In genomic region chr6:72659717-72660390, GRCm38 (mm10) we compare ENCODE assay signal across 9 mouse cellular contexts. TPM values are rescaled to one million over a fixed set of nuclear protein-coding genes. Genes with fewer than 3 reads are reported as not detected.
DNase-seq lines count a peak whose midpoint lies in the region; ATAC-seq and TF ChIP-seq lines count a peak whose summit lies in the region.
"Had no signal": no experiment of that assay in that cellular context is flagged by ENCODE, and none has a peak within 500 bp of the region (broad histone marks: within the 10 kb centered on the region; RNA-seq: fewer than 3 reads in every experiment).

No protein-coding gene starts in this region.

- no peak for DNase-seq in kidney, adult 2 months
- DNase-seq in kidney, adult 8-10 months: no peak
- DNase-seq in MN1 (ENCODE audit: low spot score): peak; percentile 59
- DNase-seq in liver, embryonic 14.5 days (ENCODE audit: low read depth in 3 of 3, low spot score in 3 of 3): no peak
- no peak for DNase-seq in midbrain, embryonic 11.5 days (ENCODE audit: low spot score, missing footprints)
- DNase-seq in right cerebral cortex, postnatal 4 days: no peak
- DNase-seq in adrenal gland, postnatal 25 days: no peak

- TF ChIP-seq CTCF in kidney, adult 2 months (conservative IDR thresholded peaks at IDR 0.05; ENCODE audit: insufficient read depth, insufficient read length, low read depth, low read length): no peak
- no peak for TF ChIP-seq CTCF in liver, embryonic 14.5 days (IDR thresholded peaks at IDR 0.05; ENCODE audit: low read depth)

- H3K36me3 ChIP-seq in kidney, adult 2 months (ENCODE audit: control insufficient read depth, insufficient read depth, low read length): no peaks in the 10 kb centered on the region
- no peaks in the 10 kb centered on the region for H3K36me3 ChIP-seq in embryonic facial prominence, embryonic 15.5 days
- no peaks in the 10 kb centered on the region for H3K36me3 ChIP-seq in liver, embryonic 14.5 days (replicated peaks; ENCODE audit: control insufficient read depth, insufficient read depth, low read depth)
- no peaks in the 10 kb centered on the region for H3K36me3 ChIP-seq in midbrain, embryonic 11.5 days (ENCODE audit: control insufficient read depth, insufficient read depth, low read length)

- H3K27me3 ChIP-seq in kidney, adult 2 months (replicated peaks; ENCODE audit: control insufficient read depth, insufficient read depth, low read length): no peaks in the 10 kb centered on the region
- no peaks in the 10 kb centered on the region for H3K27me3 ChIP-seq in embryonic facial prominence, embryonic 15.5 days
- H3K27me3 ChIP-seq in liver, embryonic 14.5 days (ENCODE audit: control insufficient read depth, insufficient read depth, low read length): no peaks in the 10 kb centered on the region
- H3K27me3 ChIP-seq in midbrain, embryonic 11.5 days (ENCODE audit: control insufficient read depth, insufficient read depth, low read length): no peaks in the 10 kb centered on the region

- H3K9me3 ChIP-seq in embryonic facial prominence, embryonic 15.5 days (replicated peaks): no peaks in the 10 kb centered on the region
- no peaks in the 10 kb centered on the region for H3K9me3 ChIP-seq in liver, embryonic 14.5 days (ENCODE audit: control insufficient read depth, low read length)
- no peaks in the 10 kb centered on the region for H3K9me3 ChIP-seq in midbrain, embryonic 11.5 days (ENCODE audit: control insufficient read depth, low read length)

- H3K9ac ChIP-seq in embryonic facial prominence, embryonic 15.5 days: no peak overlapping the region
- no peak overlapping the region for H3K9ac ChIP-seq in liver, embryonic 14.5 days (replicated peaks)
- H3K9ac ChIP-seq in midbrain, embryonic 11.5 days (ENCODE audit: low read length): no peak overlapping the region
- H3K9ac ChIP-seq: hindbrain, embryonic 14.5 days had no signal

- no peak overlapping the region for H3K4me2 ChIP-seq in embryonic facial prominence, embryonic 15.5 days (replicated peaks)
- no peak overlapping the region for H3K4me2 ChIP-seq in liver, embryonic 14.5 days (ENCODE audit: low read depth)
- no peak overlapping the region for H3K4me2 ChIP-seq in midbrain, embryonic 11.5 days
- H3K4me2 ChIP-seq: hindbrain, embryonic 14.5 days had no signal

- no peak overlapping the region for H3K4me3 ChIP-seq in kidney, adult 2 months (ENCODE audit: insufficient read depth, low read depth, low read length)
- no peak overlapping the region for H3K4me3 ChIP-seq in embryonic facial prominence, embryonic 15.5 days (replicated peaks)
- H3K4me3 ChIP-seq in liver, embryonic 14.5 days (ENCODE audit: insufficient read depth in 1 of 2, low read depth in 2 of 2, low read length in 2 of 2): no peak overlapping the region
- H3K4me3 ChIP-seq in midbrain, embryonic 11.5 days (ENCODE audit: low read depth, low read length): no peak overlapping the region

- ATAC-seq in embryonic facial prominence, embryonic 15.5 days (ENCODE audit: insufficient number of reproducible peaks, low FRiP score, low TSS enrichment, low read depth): peak; percentile 20; the same call in 1 of the 2 replicates
- ATAC-seq in liver, embryonic 14.5 days (ENCODE audit: insufficient read depth): 0 out of 2 replicates have a peak, but pooled peaks have one; percentile 13
- ATAC-seq in midbrain, embryonic 11.5 days (ENCODE audit: low FRiP score): no peak

- WGBS in kidney, adult 2 months: 51% methylated on average over 8 of the region's 8 CpGs
- WGBS in embryonic facial prominence, embryonic 15.5 days: 62% methylated on average over 8 of the region's 8 CpGs
- 35% methylated on average over 8 of the region's 8 CpGs for whole genome bisulfite sequencing in liver, embryonic 14.5 days (ENCODE audit: insufficient replicate concordance)
- WGBS in midbrain, embryonic 11.5 days: 91% methylated on average over 8 of the region's 8 CpGs

- no peak for TF ChIP-seq EP300 in liver, embryonic 14.5 days (IDR thresholded peaks at IDR 0.05; ENCODE audit: low read depth)

- peaks cover 29% of the 10 kb centered on the region for H3K4me1 ChIP-seq in kidney, adult 2 months (ENCODE audit: control insufficient read depth, insufficient read depth, low read length)
- H3K4me1 ChIP-seq in embryonic facial prominence, embryonic 15.5 days: peaks cover 79% of the 10 kb centered on the region
- H3K4me1 ChIP-seq in liver, embryonic 14.5 days (replicated peaks; ENCODE audit: control insufficient read depth in 2 of 2, insufficient read depth in 2 of 2, low read length in 1 of 2): peaks cover 0 to 16% of the 10 kb centered on the region in 2 experiments; a peak in 2 of 4 replicates
- H3K4me1 ChIP-seq in midbrain, embryonic 11.5 days (ENCODE audit: control insufficient read depth, insufficient read depth, low read length): peaks cover 9% of the 10 kb centered on the region; the same call in 1 of the 2 replicates

- peak overlapping the region; percentile 18; the same call in 1 of the 2 replicates for H3K27ac ChIP-seq in kidney, adult 2 months (ENCODE audit: insufficient read depth, low read depth, low read length)
- H3K27ac ChIP-seq in embryonic facial prominence, embryonic 15.5 days (replicated peaks): peak overlapping the region; percentile 61; the same call in 1 of the 2 replicates
- no peak overlapping the region for H3K27ac ChIP-seq in liver, embryonic 14.5 days
- H3K27ac ChIP-seq in midbrain, embryonic 11.5 days (ENCODE audit: low read depth, low read length): no peak overlapping the region
- H3K27ac ChIP-seq: hindbrain, embryonic 14.5 days had no signal

- no peak for TF ChIP-seq POLR2A in kidney, adult 2 months (IDR thresholded peaks at IDR 0.05; ENCODE audit: low read depth, low read length)

RNA-seq across cellular contexts. Expression of gene Tgoln1, which starts 43.1 kb away (rescaled TPM):
- polyA plus RNA-seq in kidney, adult 2 months (2012; rRNA removed): 101 and 118 TPM in 2 replicates
- polyA plus RNA-seq in embryonic facial prominence, embryonic 15.5 days (2015; fragmentation: Nextera tagmentation; extraction: Ambion mirVana): 26.9 and 27.3 TPM in 2 replicates
- 6.8 and 7.8 TPM in 2 replicates for polyA plus RNA-seq in liver, embryonic 14.5 days (2012; rRNA removed)
- 13.4 and 14.9 TPM in 2 replicates for polyA plus RNA-seq in liver, embryonic 14.5 days (2014; fragmentation: Nextera tagmentation; extraction: Ambion mirVana)
- polyA plus RNA-seq in midbrain, embryonic 11.5 days (2014; fragmentation: Nextera tagmentation; extraction: Ambion mirVana): 48.7 and 48.9 TPM in 2 replicates
- total RNA-seq in adrenal gland, postnatal 25 days (2021): 176 and 187 TPM in 2 replicates

Comparison
In these comparisons a context has a peak if more than half of its experiments do, and no peak if none do; other contexts are left out.
1. H3K27ac ChIP-seq: peak in kidney, adult 2 months (single experiment) and embryonic facial prominence, embryonic 15.5 days (single experiment); none in liver, embryonic 14.5 days (single experiment) and midbrain, embryonic 11.5 days (single experiment).